Mouse (Mus musculus): ENCODE results near the gene Arl3. TPM values are rescaled to one million over a fixed set of nuclear protein-coding genes. Genes with fewer than 3 reads are reported as not detected.

Arl3 gene
- polyA plus RNA-seq, 1 experiment from 2014 or later = 152 TPM

GRCm38 (mm10) chr19:46500581-46501341 lies 72.2 kb downstream of the Arl3 start:
- H3K4me3 ChIP-seq (ENCODE audit: low read depth, low read length) = peak overlapping the region; percentile 91
- peak overlapping the region; percentile 100 for H3K27ac ChIP-seq (ENCODE audit: low read depth, low read length)
- H3K4me1 ChIP-seq (replicated peaks; ENCODE audit: control insufficient read depth, insufficient read depth, low read length) = peaks cover 11% of the 10 kb centered on the region; the same call in 1 of the 2 replicates
- H3K36me3 ChIP-seq (ENCODE audit: control insufficient read depth, insufficient read depth, low read length) = no peaks in the 10 kb centered on the region
- no peaks in the 10 kb centered on the region for H3K27me3 ChIP-seq (ENCODE audit: control insufficient read depth, insufficient read depth, low read length)
- DNase-seq (ENCODE audit: low spot score) (peak; percentile 79), ATAC-seq (replicated peaks; ENCODE audit: low FRiP score) (peak; percentile 57)
- peak overlapping the region; percentile 97 for H3K9ac ChIP-seq (ENCODE audit: low read length)
- H3K4me2 ChIP-seq (ENCODE audit: low read depth, low read length, severe bottlenecking) = peak overlapping the region; percentile 97
- under 1% methylated on average over 40 of the region's 50 CpGs for WGBS
- no peaks in the 10 kb centered on the region for H3K9me3 ChIP-seq (ENCODE audit: control insufficient read depth, low read length)

GRCm38 (mm10) chr19:46499836-46500580 lies 73.0 kb downstream of the Arl3 start:
- peak overlapping the region; percentile 97 for H3K9ac ChIP-seq (ENCODE audit: low read length)
- no peaks in the 10 kb centered on the region for H3K27me3 ChIP-seq (ENCODE audit: control insufficient read depth, insufficient read depth, low read length)
- peak overlapping the region; percentile 91 for H3K4me3 ChIP-seq (ENCODE audit: low read depth, low read length)
- peak overlapping the region; percentile 100 for H3K27ac ChIP-seq (ENCODE audit: low read depth, low read length)
- no peaks in the 10 kb centered on the region for H3K36me3 ChIP-seq (ENCODE audit: control insufficient read depth, insufficient read depth, low read length)
- peak; percentile 85 for ATAC-seq (replicated peaks; ENCODE audit: low FRiP score)
- H3K4me2 ChIP-seq (ENCODE audit: low read depth, low read length, severe bottlenecking) = peak overlapping the region; percentile 97
- H3K9me3 ChIP-seq (ENCODE audit: control insufficient read depth, low read length) = no peaks in the 10 kb centered on the region
- peak; percentile 100 for DNase-seq (ENCODE audit: low spot score)
- H3K4me1 ChIP-seq (replicated peaks; ENCODE audit: control insufficient read depth, insufficient read depth, low read length) = peaks cover 5% of the 10 kb centered on the region; the same call in 1 of the 2 replicates
- under 1% methylated on average over 47 of the region's 52 CpGs for WGBS

- H3K36me3 ChIP-seq (ENCODE audit: control insufficient read depth, insufficient read depth, low read length) = no peaks in the 10 kb centered on the region
- DNase-seq (ENCODE audit: low spot score) (no peak), ATAC-seq (replicated peaks; ENCODE audit: low FRiP score) (no peak)
- no peak overlapping the region for H3K9ac ChIP-seq (ENCODE audit: low read length)
- peak overlapping the region; percentile 28; the same call in 1 of the 2 replicates for H3K4me2 ChIP-seq (ENCODE audit: low read depth, low read length, severe bottlenecking)
- no peaks in the 10 kb centered on the region for H3K9me3 ChIP-seq (ENCODE audit: control insufficient read depth, low read length)
- H3K4me1 ChIP-seq (replicated peaks; ENCODE audit: control insufficient read depth, insufficient read depth, low read length) = no peaks in the 10 kb centered on the region; the same call in 1 of the 2 replicates
- peak overlapping the region; percentile 70; the same call in 1 of the 2 replicates for H3K27ac ChIP-seq (ENCODE audit: low read depth, low read length)
- no peaks in the 10 kb centered on the region for H3K27me3 ChIP-seq (ENCODE audit: control insufficient read depth, insufficient read depth, low read length)
- WGBS = 5% methylated on average over 3 of the region's 3 CpGs
- H3K4me3 ChIP-seq (ENCODE audit: low read depth, low read length) = no peak overlapping the region
These were observed 73.5 kb downstream of the Arl3 start for GRCm38 (mm10) chr19:46499539-46499835.

GRCm38 (mm10) chr19:46497230-46497629 lies 75.8 kb downstream of the Arl3 start:
- no peak overlapping the region for H3K4me3 ChIP-seq (ENCODE audit: low read depth, low read length)
- H3K9me3 ChIP-seq (ENCODE audit: control insufficient read depth, low read length) = no peaks in the 10 kb centered on the region
- DNase-seq (ENCODE audit: low spot score) = no peak
- no peaks in the 10 kb centered on the region; the same call in 1 of the 2 replicates for H3K4me1 ChIP-seq (replicated peaks; ENCODE audit: control insufficient read depth, insufficient read depth, low read length)
- H3K4me2 ChIP-seq (ENCODE audit: low read depth, low read length, severe bottlenecking) = no peak overlapping the region
- no peak overlapping the region for H3K9ac ChIP-seq (ENCODE audit: low read length)
- WGBS = 70% methylated on average over 2 of the region's 2 CpGs
- ATAC-seq (replicated peaks; ENCODE audit: low FRiP score) = no peak
- H3K27ac ChIP-seq (ENCODE audit: low read depth, low read length) = no peak overlapping the region
- H3K27me3 ChIP-seq (ENCODE audit: control insufficient read depth, insufficient read depth, low read length) = no peaks in the 10 kb centered on the region
- H3K36me3 ChIP-seq (ENCODE audit: control insufficient read depth, insufficient read depth, low read length) = no peaks in the 10 kb centered on the region

- Histone ChIP-seq H3K27me3 (ENCODE audit: control insufficient read depth, insufficient read depth, low read length) (no peaks in the 10 kb centered on the region), H3K36me3 (ENCODE audit: control insufficient read depth, insufficient read depth, low read length) (no peaks in the 10 kb centered on the region), H3K4me3 (ENCODE audit: low read depth, low read length) (no peak overlapping the region), H3K4me1 (replicated peaks; ENCODE audit: control insufficient read depth, insufficient read depth, low read length) (no peaks in the 10 kb centered on the region; the same call in 1 of the 2 replicates), H3K27ac (ENCODE audit: low read depth, low read length) (no peak overlapping the region), H3K4me2 (ENCODE audit: low read depth, low read length, severe bottlenecking) (no peak overlapping the region), H3K9ac (ENCODE audit: low read length) (no peak overlapping the region), H3K9me3 (ENCODE audit: control insufficient read depth, low read length) (no peaks in the 10 kb centered on the region)
- ATAC-seq (replicated peaks; ENCODE audit: low FRiP score) (no peak), DNase-seq (ENCODE audit: low spot score) (no peak)
- WGBS = 85% methylated on average over 8 of the region's 8 CpGs
These were observed 77.9 kb downstream of the Arl3 start for GRCm38 (mm10) chr19:46495136-46495535.

GRCm38 (mm10) chr19:46490634-46491033 lies 82.4 kb downstream of the Arl3 start:
- Histone ChIP-seq H3K36me3 (ENCODE audit: control insufficient read depth, insufficient read depth, low read length) (no peaks in the 10 kb centered on the region), H3K27me3 (ENCODE audit: control insufficient read depth, insufficient read depth, low read length) (no peaks in the 10 kb centered on the region), H3K4me3 (ENCODE audit: low read depth, low read length) (no peak overlapping the region), H3K9me3 (ENCODE audit: control insufficient read depth, low read length) (no peaks in the 10 kb centered on the region), H3K4me1 (replicated peaks; ENCODE audit: control insufficient read depth, insufficient read depth, low read length) (no peaks in the 10 kb centered on the region), H3K27ac (ENCODE audit: low read depth, low read length) (no peak overlapping the region), H3K4me2 (ENCODE audit: low read depth, low read length, severe bottlenecking) (no peak overlapping the region), H3K9ac (ENCODE audit: low read length) (no peak overlapping the region)
- 9% methylated on average over 2 of the region's 2 CpGs for WGBS
- DNase-seq (ENCODE audit: low spot score) (no peak), ATAC-seq (replicated peaks; ENCODE audit: low FRiP score) (no peak)

- ATAC-seq (replicated peaks; ENCODE audit: low FRiP score) (no peak), DNase-seq (ENCODE audit: low spot score) (no peak)
- Histone ChIP-seq H3K4me2 (ENCODE audit: low read depth, low read length, severe bottlenecking) (no peak overlapping the region), H3K9ac (ENCODE audit: low read length) (no peak overlapping the region), H3K9me3 (ENCODE audit: control insufficient read depth, low read length) (no peaks in the 10 kb centered on the region), H3K4me1 (replicated peaks; ENCODE audit: control insufficient read depth, insufficient read depth, low read length) (no peaks in the 10 kb centered on the region), H3K36me3 (ENCODE audit: control insufficient read depth, insufficient read depth, low read length) (no peaks in the 10 kb centered on the region), H3K27me3 (ENCODE audit: control insufficient read depth, insufficient read depth, low read length) (no peaks in the 10 kb centered on the region), H3K4me3 (ENCODE audit: low read depth, low read length) (no peak overlapping the region), H3K27ac (ENCODE audit: low read depth, low read length) (no peak overlapping the region)
- WGBS = 100% methylated on average over 1 of the region's 1 CpGs
These were observed 83.5 kb downstream of the Arl3 start for GRCm38 (mm10) chr19:46489448-46489847.

GRCm38 (mm10) chr19:46486709-46487108 lies 86.3 kb downstream of the Arl3 start:
- Histone ChIP-seq H3K27ac (ENCODE audit: low read depth, low read length) (no peak overlapping the region), H3K4me1 (replicated peaks; ENCODE audit: control insufficient read depth, insufficient read depth, low read length) (peaks cover 7% of the 10 kb centered on the region; the same call in 1 of the 2 replicates)

More at GRCm38 (mm10) chr19:46486709-46487108, 86.3 kb downstream of the Arl3 start:
- Histone ChIP-seq H3K36me3 (ENCODE audit: control insufficient read depth, insufficient read depth, low read length) (no peaks in the 10 kb centered on the region), H3K4me2 (ENCODE audit: low read depth, low read length, severe bottlenecking) (no peak overlapping the region), H3K27me3 (ENCODE audit: control insufficient read depth, insufficient read depth, low read length) (no peaks in the 10 kb centered on the region), H3K4me3 (ENCODE audit: low read depth, low read length) (no peak overlapping the region), H3K9ac (ENCODE audit: low read length) (no peak overlapping the region; the same call in 1 of the 2 replicates), H3K9me3 (ENCODE audit: control insufficient read depth, low read length) (no peaks in the 10 kb centered on the region)
- ATAC-seq (replicated peaks; ENCODE audit: low FRiP score) = no peak
- no peak for DNase-seq (ENCODE audit: low spot score)
- 75% methylated on average over 2 of the region's 2 CpGs for WGBS

All from forebrain, embryonic 11.5 days (tissue).